Mouse (Mus musculus): Measurements from ENCODE around the gene Il2ra. TPM values are rescaled to one million over a fixed set of nuclear protein-coding genes. Genes with fewer than 3 reads are reported as not detected.
A peak's percentile ranks its signal among the peaks of the same experiment; 100 is the strongest.

Gene Il2ra
- polyA plus RNA-seq, 1 experiment from 2014 or later: not detected

GRCm38 (mm10) chr2:11714535-11714934 is 71.9 kb downstream of the Il2ra start:
- 85% methylated on average over 4 of the region's 4 CpGs for WGBS
- ATAC-seq (ENCODE audit: low FRiP score): no peak

GRCm38 (mm10) chr2:11718573-11718972 is 76.0 kb downstream of the Il2ra start:
- no peak for DNase-seq (ENCODE audit: low spot score)
- Histone ChIP-seq H3K27me3 (ENCODE audit: control insufficient read depth, insufficient read depth, low read length) (no peaks in the 10 kb centered on the region), H3K36me3 (ENCODE audit: control insufficient read depth, insufficient read depth, low read length) (no peaks in the 10 kb centered on the region), H3K27ac (ENCODE audit: low read depth, low read length) (no peak overlapping the region), H3K9ac (ENCODE audit: low read depth, low read length) (no peak overlapping the region), H3K4me3 (ENCODE audit: low read depth, low read length) (no peak overlapping the region), H3K4me1 (replicated peaks; ENCODE audit: control insufficient read depth, insufficient read depth, low read length) (no peaks in the 10 kb centered on the region), H3K4me2 (replicated peaks; ENCODE audit: low read depth, low read length) (no peak overlapping the region), H3K9me3 (ENCODE audit: control insufficient read depth, low read length) (no peaks in the 10 kb centered on the region)
- no peak for ATAC-seq (ENCODE audit: low FRiP score)
- 88% methylated on average over 2 of the region's 2 CpGs for WGBS

More at GRCm38 (mm10) chr2:11714535-11714934, 71.9 kb downstream of the Il2ra start:
- Histone ChIP-seq H3K9ac (ENCODE audit: low read depth, low read length) (no peak overlapping the region), H3K9me3 (ENCODE audit: control insufficient read depth, low read length) (no peaks in the 10 kb centered on the region), H3K27me3 (ENCODE audit: control insufficient read depth, insufficient read depth, low read length) (no peaks in the 10 kb centered on the region), H3K4me3 (ENCODE audit: low read depth, low read length) (no peak overlapping the region), H3K4me2 (replicated peaks; ENCODE audit: low read depth, low read length) (no peak overlapping the region), H3K4me1 (replicated peaks; ENCODE audit: control insufficient read depth, insufficient read depth, low read length) (no peaks in the 10 kb centered on the region), H3K27ac (ENCODE audit: low read depth, low read length) (no peak overlapping the region), H3K36me3 (ENCODE audit: control insufficient read depth, insufficient read depth, low read length) (no peaks in the 10 kb centered on the region)
- DNase-seq (ENCODE audit: low spot score): no peak

GRCm38 (mm10) chr2:11722564-11722963 is 80.0 kb downstream of the Il2ra start:
- Histone ChIP-seq H3K36me3 (ENCODE audit: control insufficient read depth, insufficient read depth, low read length) (no peaks in the 10 kb centered on the region), H3K4me1 (replicated peaks; ENCODE audit: control insufficient read depth, insufficient read depth, low read length) (no peaks in the 10 kb centered on the region), H3K27ac (ENCODE audit: low read depth, low read length) (no peak overlapping the region), H3K9ac (ENCODE audit: low read depth, low read length) (no peak overlapping the region), H3K27me3 (ENCODE audit: control insufficient read depth, insufficient read depth, low read length) (no peaks in the 10 kb centered on the region), H3K4me2 (replicated peaks; ENCODE audit: low read depth, low read length) (no peak overlapping the region), H3K9me3 (ENCODE audit: control insufficient read depth, low read length) (no peaks in the 10 kb centered on the region), H3K4me3 (ENCODE audit: low read depth, low read length) (no peak overlapping the region)
- no peak for DNase-seq (ENCODE audit: low spot score)
- WGBS: 91% methylated on average over 9 of the region's 9 CpGs
- ATAC-seq (ENCODE audit: low FRiP score): no peak

- WGBS: 93% methylated on average over 5 of the region's 5 CpGs
- Histone ChIP-seq H3K4me1 (replicated peaks; ENCODE audit: control insufficient read depth, insufficient read depth, low read length) (no peaks in the 10 kb centered on the region), H3K9me3 (ENCODE audit: control insufficient read depth, low read length) (no peaks in the 10 kb centered on the region), H3K4me3 (ENCODE audit: low read depth, low read length) (no peak overlapping the region), H3K9ac (ENCODE audit: low read depth, low read length) (no peak overlapping the region), H3K36me3 (ENCODE audit: control insufficient read depth, insufficient read depth, low read length) (no peaks in the 10 kb centered on the region), H3K27me3 (ENCODE audit: control insufficient read depth, insufficient read depth, low read length) (no peaks in the 10 kb centered on the region), H3K27ac (ENCODE audit: low read depth, low read length) (no peak overlapping the region), H3K4me2 (replicated peaks; ENCODE audit: low read depth, low read length) (no peak overlapping the region)
- no peak for DNase-seq (ENCODE audit: low spot score)
- ATAC-seq (ENCODE audit: low FRiP score): no peak
These were observed 85.0 kb downstream of the Il2ra start for GRCm38 (mm10) chr2:11727574-11727973.

- Histone ChIP-seq H3K9ac (ENCODE audit: low read depth, low read length) (no peak overlapping the region), H3K27me3 (ENCODE audit: control insufficient read depth, insufficient read depth, low read length) (no peaks in the 10 kb centered on the region), H3K4me1 (replicated peaks; ENCODE audit: control insufficient read depth, insufficient read depth, low read length) (no peaks in the 10 kb centered on the region), H3K36me3 (ENCODE audit: control insufficient read depth, insufficient read depth, low read length) (no peaks in the 10 kb centered on the region), H3K4me2 (replicated peaks; ENCODE audit: low read depth, low read length) (no peak overlapping the region), H3K27ac (ENCODE audit: low read depth, low read length) (no peak overlapping the region), H3K9me3 (ENCODE audit: control insufficient read depth, low read length) (no peaks in the 10 kb centered on the region), H3K4me3 (ENCODE audit: low read depth, low read length) (no peak overlapping the region)
- DNase-seq (ENCODE audit: low spot score) (peak; percentile 27), ATAC-seq (ENCODE audit: low FRiP score) (no peak)
- WGBS: 42% methylated on average over 3 of the region's 3 CpGs
These were observed 86.5 kb downstream of the Il2ra start for GRCm38 (mm10) chr2:11729091-11729490.

- Histone ChIP-seq H3K9ac (ENCODE audit: low read depth, low read length) (no peak overlapping the region), H3K4me3 (ENCODE audit: low read depth, low read length) (no peak overlapping the region), H3K27me3 (ENCODE audit: control insufficient read depth, insufficient read depth, low read length) (no peaks in the 10 kb centered on the region), H3K27ac (ENCODE audit: low read depth, low read length) (no peak overlapping the region), H3K4me2 (replicated peaks; ENCODE audit: low read depth, low read length) (no peak overlapping the region), H3K4me1 (replicated peaks; ENCODE audit: control insufficient read depth, insufficient read depth, low read length) (no peaks in the 10 kb centered on the region), H3K36me3 (ENCODE audit: control insufficient read depth, insufficient read depth, low read length) (no peaks in the 10 kb centered on the region), H3K9me3 (ENCODE audit: control insufficient read depth, low read length) (no peaks in the 10 kb centered on the region)
- ATAC-seq (ENCODE audit: low FRiP score): no peak
- 60% methylated on average over 5 of the region's 5 CpGs for WGBS
- DNase-seq (ENCODE audit: low spot score): no peak
These were observed 90.4 kb downstream of the Il2ra start for GRCm38 (mm10) chr2:11732978-11733377.

GRCm38 (mm10) chr2:11735853-11736252 is 93.2 kb downstream of the Il2ra start:
- Histone ChIP-seq H3K4me3 (ENCODE audit: low read depth, low read length) (no peak overlapping the region), H3K9me3 (ENCODE audit: control insufficient read depth, low read length) (no peaks in the 10 kb centered on the region), H3K4me1 (replicated peaks; ENCODE audit: control insufficient read depth, insufficient read depth, low read length) (no peaks in the 10 kb centered on the region), H3K27me3 (ENCODE audit: control insufficient read depth, insufficient read depth, low read length) (no peaks in the 10 kb centered on the region), H3K9ac (ENCODE audit: low read depth, low read length) (no peak overlapping the region), H3K36me3 (ENCODE audit: control insufficient read depth, insufficient read depth, low read length) (no peaks in the 10 kb centered on the region), H3K27ac (ENCODE audit: low read depth, low read length) (no peak overlapping the region), H3K4me2 (replicated peaks; ENCODE audit: low read depth, low read length) (no peak overlapping the region)
- 83% methylated on average over 6 of the region's 6 CpGs for WGBS
- ATAC-seq (ENCODE audit: low FRiP score) (no peak), DNase-seq (ENCODE audit: low spot score) (no peak)

- no peak overlapping the region for H3K27ac ChIP-seq (ENCODE audit: low read depth, low read length)
- H3K4me2 ChIP-seq (replicated peaks; ENCODE audit: low read depth, low read length): no peak overlapping the region
- H3K27me3 ChIP-seq (ENCODE audit: control insufficient read depth, insufficient read depth, low read length): no peaks in the 10 kb centered on the region
- ATAC-seq (ENCODE audit: low FRiP score) (peak; percentile 45; the same call in 1 of the 2 replicates), DNase-seq (ENCODE audit: low spot score) (no peak)
- no peaks in the 10 kb centered on the region for H3K4me1 ChIP-seq (replicated peaks; ENCODE audit: control insufficient read depth, insufficient read depth, low read length)
- no peak overlapping the region for H3K4me3 ChIP-seq (ENCODE audit: low read depth, low read length)
- no peak overlapping the region for H3K9ac ChIP-seq (ENCODE audit: low read depth, low read length)
- peaks cover 14% of the 10 kb centered on the region for H3K36me3 ChIP-seq (ENCODE audit: control insufficient read depth, insufficient read depth, low read length)
- H3K9me3 ChIP-seq (ENCODE audit: control insufficient read depth, low read length): no peaks in the 10 kb centered on the region
- WGBS: 94% methylated on average over 3 of the region's 3 CpGs
These were observed 96.2 kb downstream of the Il2ra start for GRCm38 (mm10) chr2:11738794-11739193.

- Histone ChIP-seq H3K4me3 (ENCODE audit: low read depth, low read length) (no peak overlapping the region), H3K9ac (ENCODE audit: low read depth, low read length) (no peak overlapping the region), H3K4me1 (replicated peaks; ENCODE audit: control insufficient read depth, insufficient read depth, low read length) (no peaks in the 10 kb centered on the region), H3K9me3 (ENCODE audit: control insufficient read depth, low read length) (no peaks in the 10 kb centered on the region), H3K4me2 (replicated peaks; ENCODE audit: low read depth, low read length) (no peak overlapping the region), H3K27me3 (ENCODE audit: control insufficient read depth, insufficient read depth, low read length) (no peaks in the 10 kb centered on the region), H3K27ac (ENCODE audit: low read depth, low read length) (no peak overlapping the region), H3K36me3 (ENCODE audit: control insufficient read depth, insufficient read depth, low read length) (peaks cover 14% of the 10 kb centered on the region)
- 94% methylated on average over 4 of the region's 4 CpGs for WGBS
- no peak for ATAC-seq (ENCODE audit: low FRiP score)
- DNase-seq (ENCODE audit: low spot score): no peak
These were observed 97.0 kb downstream of the Il2ra start for GRCm38 (mm10) chr2:11739516-11740051.

All from hindbrain, embryonic 11.5 days (tissue).